Mouse (Mus musculus) embryo, embryonic 11 days (tissue): ENCODE results near the gene Kalrn.
A peak's percentile ranks its signal among the peaks of the same experiment; 100 is the strongest.

Experiments used
- DNase-seq: peaks from one replicate; pipeline ENCODE4 v3.0.0-alpha.2; 2015

The Kalrn gene

DNA sequence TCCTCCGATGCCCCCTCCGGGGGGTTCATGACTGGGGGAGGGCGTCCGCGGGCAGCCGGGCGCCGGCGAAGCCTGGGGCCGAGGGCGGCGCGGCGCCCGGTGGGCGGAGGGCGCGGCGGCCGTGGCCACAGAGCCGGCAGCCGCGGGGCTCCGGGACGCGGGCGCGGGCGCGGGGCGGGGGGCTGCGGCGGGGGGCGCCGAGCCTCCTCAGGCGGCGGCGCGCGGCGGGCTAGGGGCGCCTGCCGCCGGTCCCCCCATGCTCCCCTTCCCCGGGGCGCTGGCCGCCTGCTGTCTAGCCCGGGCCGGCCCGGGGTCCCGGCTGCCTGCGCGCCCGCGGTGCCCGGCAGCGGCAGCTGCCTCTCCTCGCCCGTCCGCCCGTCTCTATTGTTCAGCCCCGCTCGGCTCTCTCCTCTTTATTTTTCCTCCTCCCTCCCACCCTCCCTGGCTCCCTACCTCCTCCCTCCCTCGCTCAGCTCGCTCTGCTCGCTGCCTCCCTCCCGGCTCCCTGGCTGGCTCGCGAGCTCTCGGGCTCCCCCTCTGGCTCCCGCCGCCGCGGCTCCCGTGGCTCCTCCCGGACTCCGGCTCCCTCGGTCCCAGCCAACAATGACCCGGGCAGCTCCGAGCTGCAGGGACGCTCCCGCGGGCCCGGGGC, at the start of gene Kalrn:
Kalrn (minus strand) TSS at position 382 of the 652 bp plus-strand sequence.
- peak; percentile 94 for DNase-seq

DNA sequence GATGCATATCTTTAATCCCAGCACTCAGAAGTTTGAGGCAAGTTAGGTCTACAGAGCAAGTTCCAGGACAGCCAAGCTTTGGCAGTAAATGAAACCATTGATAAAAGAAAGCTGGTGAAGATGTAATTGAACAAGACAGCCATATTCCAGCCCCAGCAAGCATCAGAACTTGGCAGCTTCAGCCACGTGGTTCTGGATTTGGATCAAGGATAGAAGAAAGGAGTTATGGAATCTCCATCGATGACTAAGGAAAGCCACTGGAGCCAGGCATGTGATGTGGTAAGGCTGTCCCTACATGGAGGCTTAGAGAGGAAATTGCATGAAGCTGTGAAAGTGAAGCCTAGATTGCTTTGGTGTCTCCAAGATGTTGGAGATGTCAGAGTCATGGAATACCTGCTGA, 40.7 kb upstream of the Kalrn start:
- DNase-seq = no peak

DNA sequence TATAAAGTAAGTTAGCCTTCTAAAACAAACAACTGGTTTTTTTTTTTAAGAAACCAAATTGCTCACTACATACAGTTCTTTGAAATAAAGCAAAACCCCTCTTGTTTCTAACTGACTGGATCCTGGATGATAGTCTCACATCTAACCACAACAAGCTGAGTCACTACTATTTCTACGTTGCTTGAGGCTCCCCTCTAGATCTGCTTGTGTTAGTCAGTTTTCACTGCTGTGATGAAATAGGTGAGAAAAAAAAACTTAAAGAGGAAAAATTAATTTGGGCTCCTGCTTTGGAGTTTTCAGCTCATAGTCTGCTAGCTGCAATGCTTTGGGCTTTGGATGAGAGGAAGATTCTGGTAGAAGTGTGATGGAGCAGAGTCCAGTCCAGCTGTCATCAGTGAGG, 36.8 kb upstream of the Kalrn start:
- DNase-seq = no peak

DNA sequence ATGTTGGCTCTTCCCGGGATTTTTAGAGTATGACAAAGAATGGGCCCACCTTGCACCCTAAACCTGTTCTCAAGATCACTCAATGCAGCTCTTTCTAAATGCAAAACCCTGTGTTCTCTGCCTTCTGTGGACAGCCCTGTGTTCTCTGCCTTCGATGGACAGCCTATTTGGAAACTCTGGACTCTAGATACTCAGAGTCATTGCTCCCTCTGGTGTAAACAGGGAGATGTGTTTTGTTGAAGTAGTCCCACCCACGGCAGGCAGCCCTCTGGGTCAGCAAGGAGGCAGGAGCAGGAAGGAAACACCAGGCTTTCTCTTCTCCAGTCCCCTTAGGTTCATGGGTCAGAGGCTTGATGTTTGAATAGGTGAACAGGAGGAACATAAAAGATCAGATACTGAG, 32.3 kb upstream of the Kalrn start:
- DNase-seq = peak; percentile 59

DNA sequence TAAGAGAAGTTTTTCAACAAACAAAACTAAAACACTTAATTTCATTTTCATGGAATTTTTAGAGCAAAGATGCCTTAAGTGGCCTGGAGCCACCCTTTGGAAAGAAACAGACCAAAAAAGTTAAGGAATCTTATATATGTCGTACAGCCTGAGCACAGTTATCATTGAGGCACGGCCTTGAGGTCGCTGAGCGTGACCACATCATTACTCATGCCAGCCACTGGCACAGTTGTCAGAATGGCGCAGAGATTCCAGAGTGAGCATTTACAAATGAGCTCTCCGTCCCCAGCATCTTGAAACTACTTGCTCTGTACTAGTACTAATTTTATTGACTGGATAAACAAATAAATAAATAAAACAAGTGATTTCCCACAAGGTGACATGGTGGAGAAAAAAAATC, 30.5 kb upstream of the Kalrn start:
- DNase-seq = no peak

DNA sequence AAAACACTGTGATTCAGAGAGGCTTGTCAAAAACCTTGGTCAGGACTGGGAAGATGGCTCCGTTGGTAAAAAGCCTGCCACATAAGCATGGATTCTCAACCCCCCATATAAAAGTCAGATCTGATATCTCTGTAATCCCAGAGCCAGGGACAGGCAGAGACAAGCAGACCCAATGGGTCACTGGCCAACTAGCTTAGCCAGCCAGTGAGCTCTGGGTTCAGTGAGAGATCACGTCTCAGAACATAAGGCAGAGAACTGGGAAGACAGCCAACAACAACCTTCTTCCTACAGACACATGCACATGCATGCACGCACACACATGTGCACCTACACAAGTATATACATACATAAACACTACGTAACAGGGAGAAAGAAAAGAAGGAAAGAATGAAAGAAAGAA, 29.7 kb upstream of the Kalrn start:
- no peak for DNase-seq

DNA sequence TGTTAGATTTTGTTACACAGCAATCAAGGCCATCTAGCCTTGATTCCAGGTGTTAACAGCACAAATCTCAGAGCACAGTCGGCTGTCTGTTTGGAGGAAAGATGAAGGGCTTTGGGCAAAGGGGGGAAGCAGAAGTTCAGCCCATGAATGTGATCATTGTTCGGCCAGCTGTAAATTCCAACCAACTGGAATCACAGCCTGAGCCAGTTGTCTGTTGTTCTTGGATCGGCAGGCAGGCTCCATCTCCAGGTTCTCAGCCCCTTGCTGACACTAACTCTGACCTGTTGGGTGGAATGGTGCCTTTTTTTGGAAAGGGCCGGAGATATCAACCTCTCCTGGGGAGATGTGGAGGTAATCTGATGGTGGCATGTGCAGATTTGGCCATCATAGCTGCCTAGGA, 28.6 kb upstream of the Kalrn start:
- DNase-seq = no peak

DNA sequence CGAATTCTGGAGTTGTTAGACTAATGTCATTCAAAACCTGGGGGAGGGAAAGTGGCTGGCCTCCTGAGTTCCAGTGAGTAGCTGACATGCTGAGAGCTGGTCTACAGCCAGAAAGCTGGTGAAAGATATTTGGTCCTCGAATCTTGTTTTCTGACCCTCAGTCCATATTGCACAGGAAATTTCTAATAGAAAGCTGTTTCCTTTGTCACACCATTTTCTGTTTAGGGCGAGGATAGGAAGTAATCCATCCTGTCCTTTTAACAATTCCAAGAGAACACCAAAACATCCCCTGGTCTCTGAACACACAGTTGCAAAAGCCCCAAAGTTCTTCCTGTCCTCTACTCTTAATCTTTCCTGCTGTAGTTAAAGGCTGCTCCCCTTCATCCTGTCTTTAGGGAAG, 22.0 kb upstream of the Kalrn start:
- no peak for DNase-seq

DNA sequence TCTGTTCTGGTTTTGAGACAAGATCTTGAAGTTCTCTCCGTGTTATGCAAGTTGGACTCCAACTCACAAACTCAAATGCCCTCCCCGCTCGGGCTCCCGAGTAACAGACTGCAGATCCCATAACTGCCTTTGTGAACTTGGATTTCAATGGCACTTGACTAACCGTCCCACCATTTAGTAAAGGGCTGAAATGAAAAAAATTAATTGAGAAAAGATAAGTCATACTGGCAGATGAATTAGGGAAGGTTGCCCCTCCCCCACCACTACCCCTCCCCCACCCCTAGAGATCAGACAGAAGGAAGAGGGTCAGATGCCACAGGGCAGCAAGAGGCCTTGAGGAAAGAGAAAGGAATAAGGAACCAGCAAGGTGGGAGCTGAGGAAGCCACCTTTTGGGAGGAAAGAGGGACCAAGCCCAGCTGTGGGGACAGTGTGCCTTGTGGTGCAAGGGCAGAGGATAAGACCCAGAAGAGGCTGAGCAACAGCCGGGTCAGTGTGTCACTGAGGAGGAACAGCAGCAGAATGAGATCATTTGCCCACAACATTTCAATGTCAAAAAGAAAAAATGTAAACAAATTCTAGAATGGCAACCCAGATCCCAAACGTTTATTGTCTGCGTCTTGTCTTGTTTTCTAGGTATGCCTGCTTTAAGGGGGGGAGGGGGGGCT, 21.4 kb upstream of the Kalrn start:
- DNase-seq = no peak

DNA sequence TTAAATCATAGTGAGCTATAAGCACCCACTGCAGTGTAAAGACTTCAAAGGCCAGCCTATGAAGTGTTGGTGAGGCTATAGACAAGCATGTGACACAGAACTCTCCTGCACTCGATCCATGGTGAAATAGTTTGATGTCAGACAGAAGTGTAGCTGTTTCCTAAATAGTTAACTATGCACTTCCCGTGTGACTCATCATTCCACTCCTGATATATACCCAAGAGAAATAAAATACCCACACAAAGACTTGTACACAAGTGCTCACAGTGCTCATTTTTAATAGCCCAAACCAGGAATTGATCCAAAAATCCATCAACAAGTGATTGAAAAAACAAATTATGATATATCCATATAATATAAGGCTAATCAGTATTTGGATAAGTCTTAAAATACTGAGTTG, 19.4 kb upstream of the Kalrn start:
- no peak for DNase-seq

DNA sequence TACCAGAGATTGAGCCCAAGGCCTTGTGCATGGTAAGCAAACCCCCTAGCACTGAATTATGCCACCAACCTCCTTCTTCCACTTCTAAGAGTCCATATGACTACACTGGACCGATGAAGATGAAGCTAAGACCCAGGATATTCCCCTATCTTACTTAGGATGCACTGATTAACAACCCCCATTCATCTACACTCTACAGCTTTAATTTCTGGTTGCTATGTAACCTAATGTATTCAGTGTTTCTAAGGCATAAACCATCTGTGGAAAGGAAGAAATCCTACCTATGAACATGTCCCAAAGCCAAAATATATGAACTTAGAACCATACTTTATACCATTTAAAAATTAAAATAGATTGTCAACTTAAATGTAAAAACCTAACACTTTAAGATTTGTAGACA, 18.6 kb upstream of the Kalrn start:
- DNase-seq = no peak

DNA sequence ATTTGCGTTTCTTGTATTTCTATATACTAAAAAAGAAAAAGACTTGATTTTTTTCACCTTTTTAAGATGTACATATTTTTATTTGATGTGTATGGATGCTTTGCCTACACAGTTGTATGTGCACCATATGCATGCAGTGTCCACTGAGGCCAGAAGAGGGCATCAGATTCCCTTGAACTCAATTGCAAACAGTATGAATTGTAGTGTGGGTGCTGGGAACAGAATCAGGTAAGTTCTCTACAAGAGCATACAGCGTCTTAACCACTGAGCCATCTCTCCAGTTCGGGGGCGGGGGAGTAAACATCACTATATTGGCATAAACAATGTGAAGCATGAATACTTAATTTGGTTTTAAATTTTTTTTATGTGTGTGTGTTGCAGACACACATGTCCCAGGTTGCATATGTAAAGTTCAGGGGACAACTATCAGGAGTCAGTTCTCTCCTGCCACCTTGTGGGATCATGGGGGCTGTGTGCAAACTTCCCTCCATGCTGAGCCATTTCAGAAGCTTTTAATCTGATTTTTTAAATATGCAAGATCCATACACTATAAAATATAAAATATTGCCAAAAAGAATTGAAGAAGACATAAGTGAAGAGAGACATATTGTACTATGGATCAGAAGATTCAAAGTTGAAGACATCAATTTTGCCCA, 6.5 kb upstream of the Kalrn start:
- no peak for DNase-seq

DNA sequence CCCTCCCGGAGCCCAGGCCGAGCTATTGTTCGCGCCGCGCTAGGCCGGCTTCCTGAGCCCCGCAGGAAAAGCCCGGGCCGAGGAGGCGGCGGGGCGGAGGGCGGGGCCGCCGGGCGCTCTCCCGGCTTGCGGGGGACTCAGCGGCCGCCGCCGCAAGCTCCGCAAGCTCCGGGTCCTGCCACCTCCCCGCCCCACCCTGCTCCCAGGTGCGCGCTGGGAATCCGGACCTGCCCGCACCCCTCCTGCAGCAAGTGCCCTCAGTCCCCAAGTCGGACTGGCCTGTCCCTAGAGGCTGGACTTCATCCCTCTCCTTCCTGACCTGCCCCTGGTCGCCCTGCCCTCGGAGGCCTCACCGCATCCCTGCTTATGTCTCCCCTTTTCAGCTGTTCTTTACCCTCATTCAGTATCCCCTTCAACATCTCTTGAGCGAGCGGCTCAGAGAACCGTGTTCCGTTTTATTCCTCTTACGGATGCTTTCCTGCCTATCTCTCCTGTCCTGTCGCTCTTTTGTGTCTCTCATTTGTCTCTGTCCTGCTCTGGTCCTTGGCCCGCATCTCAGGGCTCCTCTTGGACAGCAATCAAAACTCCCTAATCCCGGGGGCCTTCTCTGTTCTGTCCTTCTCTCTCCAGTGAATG, 642 bp upstream of the Kalrn start:
- DNase-seq = no peak

DNA sequence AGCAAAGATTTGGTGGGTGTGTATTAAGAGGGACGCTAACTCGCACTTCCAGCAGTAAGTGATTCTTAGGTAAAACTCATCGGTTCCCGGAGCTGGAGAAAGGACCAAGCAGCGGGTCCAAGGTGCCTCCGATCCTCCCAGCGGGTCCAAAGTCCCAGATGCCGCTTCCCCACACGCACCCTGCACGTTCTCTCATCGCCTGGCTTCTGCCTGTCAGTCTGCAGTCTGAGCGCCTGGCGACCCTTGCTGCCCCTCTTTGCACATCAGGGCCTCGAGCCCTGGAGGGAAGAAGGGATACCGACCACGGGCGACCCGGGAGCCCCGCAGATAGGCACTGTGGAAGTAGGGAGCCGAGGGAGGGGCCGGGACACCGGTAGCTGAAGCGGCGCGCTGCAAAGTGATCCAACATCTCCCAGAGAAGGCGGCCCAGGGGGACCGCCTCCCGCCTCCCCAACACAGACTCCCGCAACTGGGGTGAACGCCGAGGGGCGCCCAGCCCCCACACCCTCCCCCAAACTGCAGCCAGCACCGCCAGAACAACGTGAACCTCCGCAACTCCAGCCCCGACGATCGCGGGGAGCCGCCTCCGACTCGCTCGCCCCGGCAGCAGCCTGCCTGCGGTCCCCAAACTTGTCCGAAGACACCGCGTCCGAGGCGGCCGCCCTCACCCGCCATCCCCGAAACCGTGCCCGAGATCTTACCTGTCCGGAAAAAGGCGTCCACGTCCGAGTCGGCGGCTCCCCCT, 754 bp downstream of the Kalrn start:
- peak; percentile 65 for DNase-seq

DNA sequence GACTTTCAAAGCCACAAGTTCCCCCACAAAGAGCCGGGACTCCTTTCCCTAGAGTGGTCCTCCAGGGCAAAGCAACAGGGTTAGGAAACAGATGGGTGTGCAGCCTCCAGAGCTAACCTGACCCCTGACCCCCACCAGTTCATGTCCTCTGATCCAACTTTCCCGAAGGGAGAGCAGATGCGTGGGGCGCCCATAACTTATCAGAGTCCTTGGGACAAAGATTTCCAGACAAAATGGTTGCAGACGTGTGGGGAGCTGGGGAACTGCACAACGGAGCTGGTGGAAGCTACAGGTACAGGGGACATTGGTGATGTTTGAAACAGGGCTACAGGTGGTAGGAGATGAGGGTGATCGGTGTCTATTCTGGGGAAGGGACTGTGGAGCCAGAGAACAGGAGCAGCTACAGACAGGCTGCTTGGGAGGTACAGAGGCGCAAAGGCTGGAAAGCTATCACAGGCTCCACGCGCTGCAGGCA, 1.4 kb downstream of the Kalrn start:
- peak; percentile 76 for DNase-seq

DNA sequence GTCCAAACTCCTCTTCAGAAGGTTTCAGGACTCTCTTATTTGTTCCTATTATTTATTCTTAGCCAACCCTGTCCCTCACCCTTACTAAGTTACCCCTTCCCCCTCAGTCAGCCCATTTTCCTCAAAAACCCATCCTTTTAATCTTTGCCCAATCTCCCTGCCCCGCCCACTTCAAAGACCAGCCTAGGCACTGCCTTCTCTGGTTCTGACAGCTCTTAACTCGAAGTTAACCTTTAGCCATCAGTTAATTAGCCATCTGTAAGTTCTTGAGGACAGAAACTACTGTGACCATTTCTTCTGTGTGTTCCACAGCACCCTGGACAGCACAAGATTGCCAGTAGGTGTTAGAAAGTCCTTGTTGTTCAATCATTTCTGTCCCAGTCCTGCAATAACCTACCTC, 3.4 kb downstream of the Kalrn start:
- no peak for DNase-seq

DNA sequence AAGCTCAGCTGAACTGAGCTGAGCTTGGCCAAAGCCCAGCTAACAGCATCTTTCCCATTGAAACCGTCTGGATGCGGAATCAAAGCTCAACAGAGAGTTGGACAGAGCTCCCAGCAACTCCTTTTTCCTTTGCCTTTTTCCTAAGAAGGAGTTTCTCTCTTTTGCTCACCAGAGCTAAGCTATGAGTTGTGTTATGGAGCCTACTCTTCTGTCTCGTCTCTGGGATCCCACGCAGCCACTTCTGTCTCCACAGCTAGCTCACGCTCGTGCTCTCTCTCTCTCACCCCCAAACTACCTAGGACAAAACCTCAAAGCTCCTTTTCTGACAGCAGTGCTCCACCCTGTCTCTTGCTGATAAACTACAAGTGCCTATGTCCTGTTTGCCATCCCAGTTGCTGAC, 4.5 kb downstream of the Kalrn start:
- no peak for DNase-seq

DNA sequence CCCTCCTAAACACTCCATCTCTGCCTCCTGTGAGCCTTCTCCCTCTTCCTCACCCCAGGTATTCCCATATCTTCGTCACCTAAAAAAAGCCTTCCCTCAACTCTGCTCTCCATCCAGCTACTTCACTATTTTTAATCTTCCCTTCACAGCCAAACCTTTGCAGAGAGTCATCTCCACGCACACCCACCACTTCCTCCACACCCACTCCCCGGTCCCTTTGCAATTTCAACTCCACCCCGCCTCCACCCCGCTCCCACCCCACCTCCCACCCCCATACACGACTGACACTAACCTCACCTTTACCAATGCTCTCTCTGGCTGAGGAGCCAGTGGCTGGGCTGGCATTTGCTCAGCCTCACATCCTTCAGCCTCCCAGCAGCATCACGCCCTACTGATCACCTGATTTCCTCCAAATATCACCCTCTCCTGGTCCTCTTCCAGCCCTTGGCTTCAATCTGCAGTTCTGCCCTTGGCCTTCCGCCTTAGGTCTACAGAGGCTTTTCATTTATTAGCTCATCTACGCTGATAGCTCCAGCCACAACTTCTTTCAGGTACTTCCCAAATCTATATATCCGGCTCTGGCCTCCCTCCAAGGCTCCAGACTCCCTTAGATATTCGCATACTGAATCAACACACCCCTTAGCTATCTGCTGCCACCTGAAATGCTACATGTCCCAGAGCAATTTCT, 9.6 kb downstream of the Kalrn start:
- no peak for DNase-seq

DNA sequence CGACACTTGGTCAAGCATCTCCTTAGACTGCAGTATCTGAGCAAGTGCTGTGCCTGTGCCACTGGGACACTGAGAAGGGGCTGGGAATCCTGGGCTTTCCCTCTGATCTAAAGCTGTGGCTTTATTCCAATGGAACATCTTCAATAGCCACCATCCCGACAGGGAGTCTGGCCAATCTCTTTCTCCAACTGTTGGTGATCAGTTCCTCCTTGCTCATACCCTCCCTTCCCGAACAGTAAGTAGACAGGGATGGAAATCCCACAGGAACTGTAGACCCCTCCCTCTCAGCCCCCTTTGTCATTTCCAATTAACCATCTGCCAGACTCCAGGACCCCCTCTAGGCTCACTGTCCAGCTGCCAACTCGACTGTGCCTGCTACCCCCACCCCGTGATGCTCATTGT, 11.6 kb downstream of the Kalrn start:
- peak; percentile 45 for DNase-seq

DNA sequence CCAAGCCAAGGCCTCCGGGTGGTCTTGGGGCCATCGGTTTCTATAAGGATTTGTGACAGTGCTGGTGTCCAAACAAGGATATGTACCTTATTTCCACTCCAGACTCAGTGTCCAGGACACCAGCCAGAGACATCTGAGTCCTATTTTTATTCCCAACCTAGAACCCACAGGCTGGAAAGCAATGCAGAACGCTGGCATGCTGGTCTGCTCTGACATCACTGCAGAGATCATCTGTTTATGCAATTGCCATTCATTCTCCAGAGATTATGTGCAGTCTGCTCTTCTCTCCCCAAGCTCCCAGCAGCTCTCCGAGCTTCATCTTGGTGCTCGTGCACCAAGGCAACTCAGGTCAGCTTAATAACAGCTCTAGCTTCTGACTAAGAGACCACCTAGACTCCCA, 12.5 kb downstream of the Kalrn start:
- no peak for DNase-seq

DNA sequence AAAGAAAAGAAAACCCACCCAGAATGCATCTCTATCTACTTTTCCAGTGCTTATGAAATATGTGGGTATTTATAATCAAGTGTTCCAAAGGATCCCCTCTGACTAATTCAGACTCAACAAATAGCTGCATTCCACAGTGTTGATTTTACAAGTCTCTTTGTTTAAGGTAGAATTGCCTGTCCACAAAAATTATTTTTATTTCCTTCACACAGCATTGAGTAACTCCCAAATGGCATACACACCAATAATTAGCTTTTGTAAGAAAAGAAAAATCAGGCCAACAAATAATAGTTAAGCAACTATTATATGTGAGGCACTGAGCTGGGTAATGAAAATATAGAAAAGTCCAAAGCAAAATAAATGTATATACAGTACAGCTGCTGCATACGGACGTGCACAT, 12.9 kb downstream of the Kalrn start:
- no peak for DNase-seq

DNA sequence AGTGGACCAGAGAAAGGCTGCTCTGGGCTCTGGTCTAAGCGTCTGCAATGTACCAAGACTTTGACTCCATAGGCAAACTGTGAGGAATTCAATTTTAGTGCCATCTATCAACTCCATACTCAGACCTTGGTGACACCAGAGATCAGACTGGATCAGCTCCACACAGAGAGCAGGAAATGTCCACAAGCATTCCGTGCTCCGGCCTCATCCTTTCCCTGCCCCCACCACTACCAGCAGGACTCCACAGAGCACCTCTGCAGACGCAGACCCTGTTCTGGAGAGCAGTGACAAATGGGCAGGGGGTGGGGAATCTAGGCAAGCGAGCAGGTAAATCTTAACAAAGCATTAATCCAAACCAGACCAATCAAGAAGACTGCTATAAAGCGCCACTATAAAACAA, 15.4 kb downstream of the Kalrn start:
- peak; percentile 25 for DNase-seq

DNA sequence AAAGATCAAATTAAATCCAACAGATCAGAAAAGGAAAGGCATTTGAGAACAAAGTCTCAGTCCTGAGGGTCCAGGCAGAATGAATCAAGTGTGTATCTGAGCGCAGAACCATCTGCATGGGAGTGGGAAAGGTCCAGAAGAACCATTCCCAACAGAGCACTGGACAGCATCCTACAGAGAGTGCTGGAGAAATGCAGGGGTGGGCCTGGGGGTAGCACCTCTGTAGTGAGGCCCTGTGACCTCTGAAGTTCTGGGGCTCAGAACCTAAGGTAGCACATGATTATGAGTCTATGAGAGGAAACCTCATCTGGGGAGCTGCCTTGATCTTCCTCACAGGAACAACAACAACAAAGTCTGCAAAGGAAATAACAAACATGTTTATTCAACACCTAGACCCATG, 20.6 kb downstream of the Kalrn start:
- DNase-seq = no peak
